Mouse (Mus musculus) right cerebral cortex, postnatal 25 days (tissue): Measurements from ENCODE around the gene Sorcs3.

Source experiments
- DNase-seq: peaks from one replicate; pipeline ENCODE4 v3.0.0; 2022

Gene Sorcs3

GRCm38 (mm10) chr19:48533582-48533981, 327.8 kb downstream of the Sorcs3 start:
- DNase-seq: no peak

- DNase-seq: no peak
Observed at GRCm38 (mm10) chr19:48544294-48544693, 338.5 kb downstream of the Sorcs3 start.

- DNase-seq: no peak
Observed at GRCm38 (mm10) chr19:48545421-48546132, 339.8 kb downstream of the Sorcs3 start.

GRCm38 (mm10) chr19:48546133-48546448, 340.3 kb downstream of the Sorcs3 start:
- peak; percentile 10 for DNase-seq

GRCm38 (mm10) chr19:48548143-48548881, 342.5 kb downstream of the Sorcs3 start:
- no peak for DNase-seq

GRCm38 (mm10) chr19:48559432-48559831, 353.6 kb downstream of the Sorcs3 start:
- DNase-seq: no peak

GRCm38 (mm10) chr19:48575736-48576135, 369.9 kb downstream of the Sorcs3 start:
- DNase-seq: no peak

GRCm38 (mm10) chr19:48577169-48577568, 371.3 kb downstream of the Sorcs3 start:
- DNase-seq: no peak

- DNase-seq: peak; percentile 20
Observed at GRCm38 (mm10) chr19:48584938-48585560, 379.2 kb downstream of the Sorcs3 start.

GRCm38 (mm10) chr19:48616951-48617350, 411.1 kb downstream of the Sorcs3 start:
- no peak for DNase-seq

- DNase-seq: no peak
Observed at GRCm38 (mm10) chr19:48630671-48631327, 425.0 kb downstream of the Sorcs3 start.

- no peak for DNase-seq
Observed at GRCm38 (mm10) chr19:48642566-48642965, 436.7 kb downstream of the Sorcs3 start.

- no peak for DNase-seq
Observed at GRCm38 (mm10) chr19:48649941-48650340, 444.1 kb downstream of the Sorcs3 start.

GRCm38 (mm10) chr19:48651617-48652016, 445.8 kb downstream of the Sorcs3 start:
- DNase-seq: peak; percentile 26

- no peak for DNase-seq
Observed at GRCm38 (mm10) chr19:48660201-48660600, 454.4 kb downstream of the Sorcs3 start.

GRCm38 (mm10) chr19:48679896-48680295, 474.1 kb downstream of the Sorcs3 start:
- no peak for DNase-seq

GRCm38 (mm10) chr19:48682485-48682884, 476.7 kb downstream of the Sorcs3 start:
- no peak for DNase-seq

GRCm38 (mm10) chr19:48686369-48686768, 480.5 kb downstream of the Sorcs3 start:
- DNase-seq: no peak

GRCm38 (mm10) chr19:48700111-48700658, 494.4 kb downstream of the Sorcs3 start:
- DNase-seq: no peak

- DNase-seq: no peak
Observed at GRCm38 (mm10) chr19:48703763-48704162, 497.9 kb downstream of the Sorcs3 start.

GRCm38 (mm10) chr19:48706267-48706923, 500.6 kb downstream of the Sorcs3 start:
- DNase-seq: no peak

- no peak for DNase-seq
Observed at GRCm38 (mm10) chr19:48706924-48707320, 501.1 kb downstream of the Sorcs3 start.
